Mouse (Mus musculus): ENCODE results near the gene Txn2. TPM values are rescaled to one million over a fixed set of nuclear protein-coding genes. Genes with fewer than 3 reads are reported as not detected.

Txn2 gene
- total RNA-seq, 2 experiments from 2014 or later: 119 to 136 TPM

- 0 out of 2 replicates have a peak overlapping the region, but pooled peaks have one; percentile 7 for H3K27ac ChIP-seq
- H3K4me3 ChIP-seq: no peak overlapping the region
- DNase-seq (ENCODE audit: low spot score in 2 of 2): no peak
- no peak for TF ChIP-seq CTCF (conservative IDR thresholded peaks at IDR 0.05)
Measured at GRCm38 (mm10) chr15:77930986-77931688, 2.3 kb upstream of the Txn2 start.

- DNase-seq (ENCODE audit: low spot score in 2 of 2): no peak
- TF ChIP-seq CTCF (conservative IDR thresholded peaks at IDR 0.05): no peak
- Histone ChIP-seq H3K27ac (peak overlapping the region; percentile 99), H3K4me3 (peak overlapping the region; percentile 78)
Measured at GRCm38 (mm10) chr15:77929804-77930203, 998 bp upstream of the Txn2 start.

- H3K27ac ChIP-seq: peak overlapping the region; percentile 99
- H3K4me3 ChIP-seq: peak overlapping the region; percentile 78
- no peak for DNase-seq (ENCODE audit: low spot score in 2 of 2)
- TF ChIP-seq CTCF (conservative IDR thresholded peaks at IDR 0.05): no peak
Measured at GRCm38 (mm10) chr15:77928091-77928490, 715 bp downstream of the Txn2 start.

- no peak overlapping the region for H3K4me3 ChIP-seq
- no peak for DNase-seq (ENCODE audit: low spot score in 2 of 2)
- no peak for TF ChIP-seq CTCF (conservative IDR thresholded peaks at IDR 0.05)
Measured at GRCm38 (mm10) chr15:77926921-77927320, 1.9 kb downstream of the Txn2 start.

GRCm38 (mm10) chr15:77925195-77925594, 3.6 kb downstream of the Txn2 start:
- Histone ChIP-seq H3K4me3 (no peak overlapping the region), H3K27ac (no peak overlapping the region)
- no peak for TF ChIP-seq CTCF (conservative IDR thresholded peaks at IDR 0.05)
- no peak for DNase-seq (ENCODE audit: low spot score in 2 of 2)

More at GRCm38 (mm10) chr15:77926921-77927320, 1.9 kb downstream of the Txn2 start:
- no peak overlapping the region for H3K27ac ChIP-seq

GRCm38 (mm10) chr15:77923267-77924035, 5.4 kb downstream of the Txn2 start:
- H3K4me3 ChIP-seq: no peak overlapping the region
- TF ChIP-seq CTCF (conservative IDR thresholded peaks at IDR 0.05): peak; percentile 38
- DNase-seq (ENCODE audit: low spot score in 2 of 2): no peak
- H3K27ac ChIP-seq: peak overlapping the region; percentile 18; the same call in 1 of the 2 replicates

- H3K27ac ChIP-seq: peak overlapping the region; percentile 33; the same call in 1 of the 2 replicates
- no peak for DNase-seq (ENCODE audit: low spot score in 2 of 2)
- no peak overlapping the region for H3K4me3 ChIP-seq
- no peak for TF ChIP-seq CTCF (conservative IDR thresholded peaks at IDR 0.05)
Measured at GRCm38 (mm10) chr15:77922710-77923109, 6.1 kb downstream of the Txn2 start.

GRCm38 (mm10) chr15:77921636-77922035, 7.2 kb downstream of the Txn2 start:
- no peak for TF ChIP-seq CTCF (conservative IDR thresholded peaks at IDR 0.05)
- peak overlapping the region; percentile 33; the same call in 1 of the 2 replicates for H3K27ac ChIP-seq
- no peak for DNase-seq (ENCODE audit: low spot score in 2 of 2)
- no peak overlapping the region for H3K4me3 ChIP-seq

- peak overlapping the region; percentile 46 for H3K27ac ChIP-seq
- DNase-seq (ENCODE audit: low spot score in 2 of 2): no peak
- TF ChIP-seq CTCF (conservative IDR thresholded peaks at IDR 0.05): peak; percentile 66
- no peak overlapping the region for H3K4me3 ChIP-seq
Measured at GRCm38 (mm10) chr15:77920511-77921462, 8.0 kb downstream of the Txn2 start.

GRCm38 (mm10) chr15:77919441-77919840, 9.4 kb downstream of the Txn2 start:
- Histone ChIP-seq H3K4me3 (no peak overlapping the region), H3K27ac (0 out of 2 replicates have a peak overlapping the region, but pooled peaks have one; percentile 39)
- no peak for TF ChIP-seq CTCF (conservative IDR thresholded peaks at IDR 0.05)
- no peak for DNase-seq (ENCODE audit: low spot score in 2 of 2)

GRCm38 (mm10) chr15:77916851-77917544, 11.8 kb downstream of the Txn2 start:
- DNase-seq (ENCODE audit: low spot score in 2 of 2): peak; percentile 91 to 95
- TF ChIP-seq CTCF (conservative IDR thresholded peaks at IDR 0.05): peak; percentile 88
- Histone ChIP-seq H3K4me3 (no peak overlapping the region), H3K27ac (0 out of 2 replicates have a peak overlapping the region, but pooled peaks have one; percentile 18)

- no peak for TF ChIP-seq CTCF (conservative IDR thresholded peaks at IDR 0.05)
- no peak overlapping the region for H3K4me3 ChIP-seq
- no peak overlapping the region for H3K27ac ChIP-seq
- DNase-seq (ENCODE audit: low spot score in 2 of 2): no peak
Measured at GRCm38 (mm10) chr15:77915287-77915686, 13.5 kb downstream of the Txn2 start.

Data from layer of hippocampus, adult 2 months (tissue).